Mouse (Mus musculus) liver, embryonic 12.5 days (tissue): ENCODE data around the gene Dnajb1. TPM values are rescaled to one million over a fixed set of nuclear protein-coding genes. Genes with fewer than 3 reads are reported as not detected.

Experiments
- ATAC-seq: fragments of 200-750 bp; cut with Nextera tagmentation; 2 replicates; pipeline ENCODE4 v1.8.0; 2017; ENCODE audit warnings: moderate number of reproducible peaks, mild to moderate bottlenecking, moderate library complexity
- H3K27ac ChIP-seq: fragments of 300-500 bp; sonication (generic); 2 replicates; pipeline ENCODE4 v1.5.1; 2016; ENCODE audit warnings: mild to moderate bottlenecking
- H3K27me3 ChIP-seq: fragments of 300-500 bp; sonication (generic); replicated peaks from 2 replicates; pipeline ENCODE4 v1.6.1; 2016; ENCODE audit warnings: mild to moderate bottlenecking, moderate library complexity
- H3K36me3 ChIP-seq: fragments of 300-500 bp; sonication (generic); 2 replicates; pipeline ENCODE4 v1.6.1; 2016; ENCODE audit warnings: mild to moderate bottlenecking, moderate library complexity
- H3K4me1 ChIP-seq: fragments of 300-500 bp; sonication (generic); 2 replicates; pipeline ENCODE4 v1.6.1; 2016
- H3K4me2 ChIP-seq: fragments of 300-500 bp; sonication (generic); 2 replicates; pipeline ENCODE4 v1.6.1; 2016; ENCODE audit warnings: mild to moderate bottlenecking, moderate library complexity
- H3K4me3 ChIP-seq: fragments of 300-500 bp; sonication (generic); 2 replicates; pipeline ENCODE4 v1.5.1; 2016; ENCODE audit warnings: mild to moderate bottlenecking, moderate library complexity
- H3K9ac ChIP-seq: fragments of 300-500 bp; sonication (generic); 2 replicates; pipeline ENCODE4 v1.6.1; 2016; ENCODE audit warnings: mild to moderate bottlenecking, moderate library complexity
- H3K9me3 ChIP-seq: fragments of 300-500 bp; sonication (generic); replicated peaks from 2 replicates; pipeline ENCODE4 v1.6.1; 2016; ENCODE audit warnings: mild to moderate bottlenecking, moderate library complexity
- WGBS: fragments of 180-500 bp; shearing (Covaris S2); methylation state at CpG from one replicate; pipeline ENCODE4 v1.1.7; 2016; ENCODE audit not compliant: insufficient replicate concordance; 5-methylcytosine and 5-hydroxymethylcytosine counted together
- polyA plus RNA-seq: library from polyadenylated mRNA; unstranded; fragments of >200 nt; fragmentation: Nextera tagmentation; extraction: Ambion mirVana; gene quantifications from 2 replicates; pipeline ENCODE4 v1.2.1, GENCODE M21; 2016

Dnajb1 gene
- polyA plus RNA-seq, 1 experiment from 2014 or later, result 69.8 TPM

DNA sequence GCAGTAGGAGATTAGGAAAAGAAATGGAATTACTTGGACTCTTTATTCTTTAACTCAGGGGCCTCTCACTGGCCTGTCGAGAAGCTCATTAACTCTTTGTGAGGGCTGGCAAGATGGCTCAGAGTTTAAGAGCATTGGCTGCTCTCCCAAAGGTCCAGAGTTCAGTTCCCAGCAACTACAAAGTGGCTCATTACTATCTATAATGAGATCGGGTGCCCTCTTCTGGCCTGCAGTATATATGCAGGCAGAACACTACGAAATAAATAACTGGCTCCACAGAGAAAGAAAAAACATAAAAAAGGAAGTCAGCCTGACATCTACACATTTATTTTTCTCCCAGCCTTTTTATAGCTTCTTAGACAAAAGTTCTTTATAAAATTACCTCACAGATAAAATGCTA, 11.6 kb upstream of the Dnajb1 start:
- 11% methylated on average over 3 of the region's 3 CpGs for WGBS
- no peak overlapping the region for H3K4me2 ChIP-seq
- no peak for ATAC-seq
- H3K4me3 ChIP-seq, result no peak overlapping the region
- no peaks in the 10 kb centered on the region for H3K9me3 ChIP-seq
- no peak overlapping the region for H3K9ac ChIP-seq
- H3K36me3 ChIP-seq, result peaks cover 14% of the 10 kb centered on the region
- H3K27ac ChIP-seq, result peak overlapping the region; percentile 52
- H3K4me1 ChIP-seq, result peaks cover 76% of the 10 kb centered on the region
- H3K27me3 ChIP-seq, result no peaks in the 10 kb centered on the region

DNA sequence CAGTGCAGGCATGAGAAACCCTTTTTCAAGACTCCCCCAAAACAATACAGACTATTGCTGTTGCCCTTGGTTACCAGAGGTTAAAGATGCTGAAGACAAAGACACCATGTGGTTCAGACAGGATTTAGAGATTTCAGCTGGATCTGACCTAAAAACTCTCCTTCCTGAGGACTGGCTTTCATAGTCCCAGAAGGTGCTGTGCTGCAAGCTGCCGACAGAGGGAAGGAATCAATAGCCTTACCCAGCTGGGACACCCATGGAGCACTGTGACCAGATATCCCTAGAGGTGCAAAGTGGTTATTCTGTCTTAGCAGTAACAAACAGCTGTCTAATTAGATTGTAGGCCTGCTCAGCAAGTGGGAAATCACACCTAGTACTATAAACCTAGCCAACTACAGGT, 9.8 kb upstream of the Dnajb1 start:
- no peak overlapping the region for H3K4me2 ChIP-seq
- peak overlapping the region; percentile 96; the same call in 1 of the 2 replicates for H3K27ac ChIP-seq
- no peak overlapping the region for H3K9ac ChIP-seq
- WGBS, result 35% methylated on average over 1 of the region's 1 CpGs
- peaks cover 76% of the 10 kb centered on the region for H3K4me1 ChIP-seq
- no peaks in the 10 kb centered on the region for H3K27me3 ChIP-seq
- H3K4me3 ChIP-seq, result no peak overlapping the region
- ATAC-seq, result no peak
- no peaks in the 10 kb centered on the region for H3K9me3 ChIP-seq
- no peaks in the 10 kb centered on the region for H3K36me3 ChIP-seq

DNA sequence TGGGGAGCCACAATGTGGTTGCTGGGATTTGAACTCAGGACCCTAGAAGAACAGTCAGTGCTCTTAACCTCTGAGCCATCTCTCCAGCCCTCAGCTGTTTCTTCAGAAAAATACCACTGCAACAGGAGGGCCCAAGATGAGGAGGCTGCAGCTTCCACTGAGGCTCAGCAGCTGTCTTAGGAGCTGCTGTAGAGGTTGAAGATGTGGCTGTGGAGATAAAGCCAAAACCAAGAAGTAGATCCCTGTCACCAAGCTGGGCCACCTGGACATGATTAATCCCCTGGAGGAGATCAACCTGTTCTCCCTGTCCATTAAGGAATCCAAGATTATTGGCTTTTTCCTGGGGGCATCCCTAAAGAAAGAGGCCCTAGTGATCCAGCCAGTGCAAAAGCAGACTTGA, 8.2 kb upstream of the Dnajb1 start:
- H3K9ac ChIP-seq, result peak overlapping the region; percentile 60
- H3K4me2 ChIP-seq, result peak overlapping the region; percentile 52
- H3K9me3 ChIP-seq, result no peaks in the 10 kb centered on the region
- H3K27me3 ChIP-seq, result no peaks in the 10 kb centered on the region
- peak; percentile 59 for ATAC-seq
- H3K36me3 ChIP-seq, result peaks cover 5% of the 10 kb centered on the region
- H3K4me1 ChIP-seq, result peaks cover 78% of the 10 kb centered on the region
- 0 out of 2 replicates have a peak overlapping the region, but pooled peaks have one; percentile 1 for H3K4me3 ChIP-seq
- H3K27ac ChIP-seq, result peak overlapping the region; percentile 96

DNA sequence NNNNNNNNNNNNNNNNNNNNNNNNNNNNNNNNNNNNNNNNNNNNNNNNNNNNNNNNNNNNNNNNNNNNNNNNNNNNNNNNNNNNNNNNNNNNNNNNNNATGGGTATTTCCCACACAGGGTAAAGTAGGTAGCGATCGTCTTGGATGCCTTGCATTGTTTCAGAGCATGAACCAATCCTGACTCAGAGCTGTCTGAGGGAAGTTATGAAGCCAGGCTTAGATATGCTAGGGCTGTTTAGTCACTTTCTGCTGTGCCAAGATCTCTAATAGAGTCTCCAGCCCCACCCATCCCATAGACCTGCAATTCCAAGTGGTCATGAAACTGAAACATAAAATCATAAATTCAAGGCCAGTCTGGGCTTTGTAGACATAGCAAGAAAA, 5.4 kb upstream of the Dnajb1 start:
- H3K36me3 ChIP-seq, result peaks cover 5% of the 10 kb centered on the region
- 72% methylated on average over 2 of the region's 2 CpGs for WGBS
- H3K27ac ChIP-seq, result peak overlapping the region; percentile 96
- peaks cover 82% of the 10 kb centered on the region for H3K4me1 ChIP-seq
- no peaks in the 10 kb centered on the region for H3K27me3 ChIP-seq
- ATAC-seq, result no peak
- no peak overlapping the region for H3K4me2 ChIP-seq
- no peak overlapping the region for H3K9ac ChIP-seq
- H3K4me3 ChIP-seq, result no peak overlapping the region
- no peaks in the 10 kb centered on the region for H3K9me3 ChIP-seq

DNA sequence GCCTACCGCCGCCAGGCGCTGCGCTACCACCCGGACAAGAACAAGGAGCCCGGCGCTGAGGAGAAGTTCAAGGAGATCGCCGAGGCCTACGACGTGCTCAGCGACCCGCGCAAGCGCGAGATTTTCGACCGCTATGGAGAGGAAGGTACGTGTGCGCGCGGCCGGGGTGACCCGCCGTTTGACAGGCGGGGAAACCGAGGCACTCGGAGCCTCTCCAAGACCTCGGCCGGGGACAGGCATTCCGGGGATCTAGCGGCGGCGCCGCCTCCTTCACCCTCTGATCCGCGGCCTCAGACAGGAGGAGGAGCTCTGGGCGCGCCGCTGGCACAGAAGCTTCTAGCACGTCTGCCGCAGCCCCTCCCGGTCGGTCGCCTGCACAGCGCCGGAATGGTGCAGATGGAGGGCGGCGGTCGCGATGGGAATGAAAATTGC, 421 bp downstream of the Dnajb1 start:
- peaks cover 64% of the 10 kb centered on the region for H3K4me1 ChIP-seq
- H3K27ac ChIP-seq, result peak overlapping the region; percentile 100
- under 1% methylated on average over 51 of the region's 51 CpGs for WGBS
- H3K27me3 ChIP-seq, result no peaks in the 10 kb centered on the region
- peak overlapping the region; percentile 91 for H3K4me2 ChIP-seq
- no peaks in the 10 kb centered on the region for H3K9me3 ChIP-seq
- peak; percentile 74 for ATAC-seq
- peak overlapping the region; percentile 98 for H3K9ac ChIP-seq
- peaks cover 46% of the 10 kb centered on the region for H3K36me3 ChIP-seq
- peak overlapping the region; percentile 92 for H3K4me3 ChIP-seq

DNA sequence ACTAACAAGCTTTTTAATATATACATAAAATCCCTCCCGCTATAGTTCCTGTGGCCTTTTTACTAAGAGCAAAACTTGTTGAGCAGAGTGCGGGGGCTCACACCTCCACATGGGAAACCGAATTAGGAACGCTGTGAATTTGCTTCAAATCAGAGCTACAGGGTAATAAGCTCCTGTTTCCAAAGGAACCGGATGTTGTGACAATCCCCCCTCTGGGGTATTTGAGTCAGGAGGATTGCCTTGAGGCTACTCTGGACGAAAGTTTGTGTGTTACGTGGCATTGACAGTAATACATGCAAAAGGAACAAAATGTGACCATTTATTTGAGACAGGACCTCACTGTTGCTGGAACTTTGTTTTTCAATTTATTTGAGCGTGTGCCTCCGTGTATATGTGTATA, 1.1 kb downstream of the Dnajb1 start:
- WGBS, result 19% methylated on average over 9 of the region's 9 CpGs
- Histone ChIP-seq H3K4me2 (peak overlapping the region; percentile 91), H3K36me3 (peaks cover 53% of the 10 kb centered on the region), H3K9me3 (no peaks in the 10 kb centered on the region), H3K4me1 (peaks cover 64% of the 10 kb centered on the region), H3K27ac (peak overlapping the region; percentile 100), H3K4me3 (peak overlapping the region; percentile 92), H3K27me3 (no peaks in the 10 kb centered on the region), H3K9ac (peak overlapping the region; percentile 98)
- no peak for ATAC-seq

DNA sequence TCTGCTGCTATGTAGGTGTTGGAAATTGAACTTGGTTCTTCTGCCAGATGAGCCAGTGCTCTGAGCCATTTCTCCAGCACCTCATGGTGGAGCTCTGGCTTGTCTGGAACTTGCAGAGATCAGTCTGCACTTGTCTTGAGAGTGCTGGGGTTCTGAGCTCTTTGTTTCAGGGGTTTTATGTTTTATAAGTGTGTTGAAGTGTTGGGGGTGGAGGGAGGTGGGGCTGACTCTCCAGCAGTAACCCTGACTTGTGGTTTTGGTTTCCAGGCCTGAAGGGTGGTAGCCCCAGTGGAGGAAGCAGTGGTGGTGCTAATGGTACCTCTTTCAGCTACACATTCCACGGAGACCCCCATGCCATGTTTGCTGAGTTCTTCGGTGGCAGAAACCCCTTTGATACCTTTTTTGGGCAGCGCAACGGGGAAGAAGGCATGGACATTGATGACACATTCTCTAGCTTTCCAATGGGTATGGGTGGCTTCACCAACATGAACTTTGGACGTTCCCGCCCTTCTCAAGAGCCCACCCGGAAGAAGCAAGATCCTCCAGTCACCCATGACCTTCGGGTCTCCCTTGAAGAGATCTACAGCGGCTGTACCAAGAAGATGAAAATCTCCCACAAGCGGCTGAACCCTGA, 1.7 kb downstream of the Dnajb1 start:
- H3K27ac ChIP-seq, result peak overlapping the region; percentile 100; the same call in 1 of the 2 replicates

DNA sequence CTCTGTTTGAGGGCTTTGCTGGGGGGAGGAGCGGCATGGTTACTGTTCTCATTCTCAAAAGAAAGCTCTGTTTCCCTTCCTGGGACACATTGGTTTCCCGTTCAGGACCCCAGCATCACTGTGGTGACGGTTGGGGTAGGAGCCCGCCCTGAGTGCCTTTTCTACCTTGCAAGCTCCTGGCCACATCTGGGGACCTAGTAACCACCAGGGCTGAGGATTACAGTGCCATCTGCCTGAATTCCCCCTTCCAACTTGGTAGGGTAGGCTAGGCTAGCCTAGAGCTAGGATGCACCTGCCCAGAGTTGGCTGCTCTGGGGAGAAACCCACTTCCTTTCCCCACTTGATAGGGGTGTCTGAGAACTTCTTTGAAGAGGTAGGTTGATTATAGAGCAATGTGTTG, 3.9 kb downstream of the Dnajb1 start:
- Histone ChIP-seq H3K9ac (no peak overlapping the region), H3K36me3 (peaks cover 52% of the 10 kb centered on the region), H3K4me2 (no peak overlapping the region), H3K27me3 (no peaks in the 10 kb centered on the region), H3K9me3 (no peaks in the 10 kb centered on the region), H3K4me1 (peaks cover 39% of the 10 kb centered on the region), H3K4me3 (no peak overlapping the region), H3K27ac (peak overlapping the region; percentile 2; the same call in 1 of the 2 replicates)
- 93% methylated on average over 4 of the region's 4 CpGs for WGBS
- ATAC-seq, result no peak

More for the DNA sequence above, 1.7 kb downstream of the Dnajb1 start:
- WGBS, result 71% methylated on average over 10 of the region's 10 CpGs
- Histone ChIP-seq H3K4me3 (peak overlapping the region; percentile 92), H3K27me3 (no peaks in the 10 kb centered on the region), H3K9ac (peak overlapping the region; percentile 98), H3K4me2 (peak overlapping the region; percentile 91), H3K9me3 (no peaks in the 10 kb centered on the region), H3K4me1 (peaks cover 58% of the 10 kb centered on the region), H3K36me3 (peaks cover 53% of the 10 kb centered on the region)
- no peak for ATAC-seq

DNA sequence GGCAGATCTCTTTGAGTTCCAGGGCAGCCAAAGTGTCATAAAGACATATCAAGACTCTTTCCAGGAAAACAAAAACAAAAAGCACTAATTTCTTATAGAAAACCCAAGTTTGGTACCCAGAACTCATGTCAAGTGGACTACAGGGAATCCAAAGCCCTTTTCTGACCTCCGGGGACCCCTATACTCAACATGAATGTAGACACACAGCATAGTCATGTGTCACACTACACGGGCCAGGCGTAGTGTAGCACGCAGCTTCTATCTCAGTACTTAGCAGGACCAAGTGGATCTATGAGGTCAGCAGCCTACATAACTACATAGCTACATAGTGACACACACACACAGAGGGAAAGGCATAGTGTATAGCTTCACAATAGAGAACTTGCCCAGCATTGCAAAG, 5.7 kb downstream of the Dnajb1 start:
- peaks cover 36% of the 10 kb centered on the region for H3K4me1 ChIP-seq
- H3K4me2 ChIP-seq, result no peak overlapping the region
- no peak overlapping the region for H3K27ac ChIP-seq
- ATAC-seq, result no peak
- no peak overlapping the region for H3K4me3 ChIP-seq
- H3K36me3 ChIP-seq, result peaks cover 52% of the 10 kb centered on the region
- no peak overlapping the region for H3K9ac ChIP-seq
- no peaks in the 10 kb centered on the region for H3K27me3 ChIP-seq
- H3K9me3 ChIP-seq, result no peaks in the 10 kb centered on the region
- WGBS, result 88% methylated on average over 4 of the region's 4 CpGs

DNA sequence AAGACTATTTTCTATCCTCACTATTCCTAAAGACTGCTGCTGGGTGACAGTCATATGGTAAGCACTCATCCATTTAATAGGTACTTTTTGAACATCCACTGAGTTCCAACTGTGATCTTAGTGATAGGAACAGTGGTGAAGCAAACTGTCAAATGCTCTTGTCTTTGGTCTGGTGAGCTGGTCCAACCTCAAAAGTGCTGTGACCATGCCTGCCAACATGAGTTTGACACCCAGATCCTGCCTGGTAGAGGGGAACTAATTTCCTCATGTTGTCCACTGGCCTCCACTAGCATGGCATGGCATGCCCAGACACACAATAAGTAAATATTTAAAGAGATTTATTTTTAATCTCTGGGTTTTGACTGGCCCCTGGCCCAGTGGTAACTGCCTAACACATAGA, 8.6 kb downstream of the Dnajb1 start:
- H3K4me2 ChIP-seq, result no peak overlapping the region
- ATAC-seq, result no peak
- H3K9ac ChIP-seq, result no peak overlapping the region
- no peak overlapping the region for H3K27ac ChIP-seq
- H3K36me3 ChIP-seq, result peaks cover 29% of the 10 kb centered on the region
- H3K9me3 ChIP-seq, result no peaks in the 10 kb centered on the region
- no peaks in the 10 kb centered on the region for H3K27me3 ChIP-seq
- H3K4me1 ChIP-seq, result peaks cover 14% of the 10 kb centered on the region
- no peak overlapping the region for H3K4me3 ChIP-seq

DNA sequence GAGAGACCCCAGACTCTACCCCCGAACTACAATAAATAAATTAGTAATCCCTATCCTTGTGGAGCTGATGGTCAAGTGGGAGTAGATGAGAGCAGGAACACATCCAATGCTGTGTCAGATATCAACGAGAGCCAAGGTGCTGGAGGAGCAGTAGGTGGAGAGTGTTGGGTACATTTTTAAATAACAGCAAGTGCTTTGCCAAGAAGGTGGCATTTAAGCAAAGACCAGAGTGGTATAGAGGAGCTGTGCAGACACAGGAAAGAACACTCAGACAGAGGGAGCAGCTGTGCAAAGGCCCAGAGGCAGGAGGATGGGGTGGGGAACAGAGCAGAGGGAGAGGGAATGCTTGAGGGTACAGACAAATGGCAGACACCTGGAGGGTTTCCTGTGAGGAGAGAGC, 9.1 kb downstream of the Dnajb1 start:
- Histone ChIP-seq H3K4me2 (no peak overlapping the region), H3K27me3 (no peaks in the 10 kb centered on the region), H3K4me1 (peaks cover 14% of the 10 kb centered on the region), H3K9me3 (no peaks in the 10 kb centered on the region), H3K36me3 (peaks cover 24% of the 10 kb centered on the region), H3K4me3 (no peak overlapping the region), H3K27ac (no peak overlapping the region), H3K9ac (no peak overlapping the region)
- WGBS, result 79% methylated on average over 2 of the region's 2 CpGs
- no peak for ATAC-seq

DNA sequence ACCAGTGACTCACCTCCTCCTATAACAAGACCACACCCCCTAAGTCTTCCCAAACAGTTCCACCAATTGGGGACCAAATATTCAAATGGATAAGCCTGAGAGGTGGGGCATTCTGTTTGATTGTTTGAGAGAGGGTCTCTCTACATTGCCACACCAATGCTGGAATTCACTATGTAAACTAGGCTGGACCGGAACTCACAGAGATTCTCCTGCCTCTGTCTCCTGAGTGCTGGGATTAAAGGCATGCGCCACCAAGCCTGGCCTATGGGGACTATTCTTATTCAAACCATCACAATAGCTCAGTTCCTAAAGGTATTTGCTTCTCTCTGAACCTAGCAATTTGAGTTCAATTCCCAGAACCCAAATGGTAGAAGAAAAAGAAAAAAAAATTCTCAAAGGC, 10.6 kb downstream of the Dnajb1 start:
- Histone ChIP-seq H3K27me3 (no peaks in the 10 kb centered on the region), H3K4me1 (peaks cover 26% of the 10 kb centered on the region), H3K36me3 (peaks cover 9% of the 10 kb centered on the region), H3K27ac (no peak overlapping the region), H3K9ac (no peak overlapping the region), H3K4me2 (no peak overlapping the region), H3K4me3 (no peak overlapping the region), H3K9me3 (no peaks in the 10 kb centered on the region)
- ATAC-seq, result no peak
- 96% methylated on average over 2 of the region's 2 CpGs for WGBS
